Mouse (Mus musculus) cerebellum, adult 18-20 months (tissue): Measurements from ENCODE around the gene Bglap3.
A peak's percentile ranks its signal among the peaks of the same experiment; 100 is the strongest.
"Not testable (repeated sequence)": the region's sequence is repeated elsewhere in the genome, so short reads cannot be mapped to it uniquely, and the experiment has no call there.

Experiments used
- DNase-seq, 2 experiments: peaks; one replicate each; pipeline ENCODE4 v3.0.0; 2021

Bglap3 gene

DNA sequence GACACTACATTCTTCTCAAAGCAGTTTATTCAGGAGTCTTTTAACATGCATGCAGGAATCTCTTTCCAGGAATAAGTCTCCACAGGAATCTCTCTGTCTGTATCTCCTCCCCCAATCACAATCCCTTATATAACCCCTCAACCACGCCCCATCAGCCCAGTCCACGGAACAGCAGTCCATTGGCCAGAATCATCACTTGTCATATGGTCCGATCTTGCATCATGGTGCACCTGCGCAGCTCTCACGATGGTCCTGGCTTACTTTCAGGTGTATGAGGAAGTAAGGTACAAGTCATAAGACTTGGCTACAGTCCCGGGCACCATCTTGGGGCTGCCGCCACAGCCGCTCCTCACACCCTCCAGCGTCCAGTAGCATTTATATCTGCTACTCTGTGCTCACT lies at the start of gene Bglap3:
TSS of gene Bglap3 (minus strand) at position 101 of the 400 bp plus-strand sequence.
- DNase-seq, result not testable (repeated sequence)

DNA sequence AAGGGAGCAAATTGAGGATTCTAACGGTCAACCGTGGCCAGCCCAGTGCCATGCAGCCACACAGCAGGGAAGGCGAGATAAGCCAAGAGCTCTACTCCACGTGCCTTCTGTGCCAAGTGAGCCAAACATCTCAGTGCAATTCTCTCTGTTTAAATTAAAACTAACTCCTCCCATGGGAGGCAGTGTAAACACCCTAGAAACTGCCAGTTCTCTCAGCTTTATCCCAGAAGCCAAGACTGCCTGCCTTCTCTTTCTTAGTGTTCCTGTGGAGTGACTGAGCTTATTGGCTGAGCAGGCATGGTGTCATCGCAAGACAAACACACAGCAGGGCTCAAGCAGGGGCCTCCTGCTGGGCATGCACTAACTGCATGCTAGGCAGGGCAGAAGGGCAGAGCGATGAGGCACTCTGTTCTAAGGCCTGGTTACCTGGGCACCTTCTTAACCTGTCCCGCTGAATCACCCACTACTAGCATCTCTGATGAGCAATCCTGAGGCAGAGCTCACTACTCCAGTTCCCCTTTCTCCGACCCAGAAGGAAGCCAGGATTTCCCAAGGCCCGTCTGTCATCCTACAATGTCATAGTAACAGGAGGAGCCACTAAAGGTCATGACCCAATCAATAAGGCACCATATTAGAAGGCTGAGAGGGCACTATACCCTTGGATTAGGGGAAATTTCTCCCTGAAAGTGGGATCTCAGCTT lies 49.6 kb upstream of the Bglap3 start:
- peak; percentile 73 to 75 for DNase-seq

DNA sequence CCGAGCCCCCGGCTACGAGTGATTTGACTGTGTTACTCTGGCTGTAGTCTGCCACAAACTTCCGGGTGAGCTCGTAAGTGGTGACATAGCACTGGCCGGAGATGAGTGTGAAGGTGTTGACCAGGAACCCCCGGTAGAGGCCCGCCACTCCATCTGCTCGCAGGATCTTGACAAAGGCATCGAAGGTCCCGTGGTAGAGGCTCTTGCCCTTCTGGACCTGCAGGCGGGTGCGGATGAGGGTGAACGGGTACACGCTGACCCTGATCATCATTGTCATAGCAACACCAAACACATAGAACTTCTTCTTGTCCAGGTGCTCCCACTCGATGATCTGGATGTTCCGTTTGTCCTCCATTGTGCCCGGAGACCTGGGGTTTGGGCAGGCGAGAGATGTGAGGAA lies 48.2 kb upstream of the Bglap3 start:
- no peak for DNase-seq

DNA sequence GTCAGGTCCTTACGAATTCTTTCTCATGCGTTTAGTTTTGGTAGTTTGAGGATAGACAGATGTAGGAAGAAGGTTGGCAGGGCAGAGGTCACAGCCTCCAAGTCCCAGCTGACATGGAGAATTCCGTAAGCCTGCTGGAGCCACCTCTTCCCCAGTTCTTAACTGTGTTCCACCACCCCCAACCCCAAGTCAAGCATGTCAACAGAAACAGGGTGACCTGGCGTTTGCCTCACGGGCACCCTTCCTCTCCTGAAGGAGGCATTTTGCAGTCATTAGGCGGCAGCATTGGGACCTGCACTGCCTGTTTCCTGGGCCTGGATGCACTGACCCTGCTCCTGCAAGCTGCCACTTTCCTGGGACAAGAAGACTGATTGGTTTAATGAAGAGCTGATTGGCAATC lies 45.5 kb upstream of the Bglap3 start:
- DNase-seq, result no peak

DNA sequence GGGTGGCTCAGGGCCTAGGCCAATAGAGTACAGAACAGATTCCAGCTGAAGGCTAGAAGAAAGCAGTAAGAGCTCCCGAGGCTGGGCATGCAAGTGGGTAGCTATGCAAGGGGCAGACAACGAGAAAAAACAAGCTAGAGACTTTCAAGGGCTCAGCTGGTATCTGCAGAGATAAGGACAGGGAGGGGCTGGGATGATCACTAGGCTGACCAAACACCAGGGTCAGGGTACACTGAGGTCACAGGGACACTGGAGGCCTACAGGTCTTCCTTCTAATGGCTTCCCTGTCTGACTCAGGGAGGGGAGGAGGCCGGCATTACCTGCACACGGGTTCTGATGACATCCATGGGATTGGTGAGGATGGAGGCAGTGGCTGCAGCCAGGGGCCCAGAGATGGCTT lies 43.1 kb upstream of the Bglap3 start:
- DNase-seq, result no peak

DNA sequence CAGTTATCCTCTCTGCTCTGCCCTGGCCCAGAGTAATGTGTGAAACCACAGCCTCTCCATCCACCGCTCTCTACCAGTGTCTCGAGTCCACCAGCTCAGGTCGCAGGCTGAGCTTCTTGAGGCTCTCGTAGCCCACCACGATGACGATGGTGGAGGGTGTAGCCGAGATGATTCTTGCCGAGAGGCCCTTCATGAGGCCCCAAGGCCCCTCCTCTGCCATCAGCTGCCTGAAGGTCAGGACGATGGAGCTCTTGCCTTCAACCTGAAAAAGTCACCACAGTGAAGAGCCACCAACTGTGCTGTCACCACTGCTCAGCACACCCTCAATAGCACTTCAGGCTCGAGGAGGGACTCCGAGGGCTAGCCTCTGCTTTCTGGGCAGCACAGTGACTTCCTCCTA lies 40.1 kb upstream of the Bglap3 start:
- no peak for DNase-seq

DNA sequence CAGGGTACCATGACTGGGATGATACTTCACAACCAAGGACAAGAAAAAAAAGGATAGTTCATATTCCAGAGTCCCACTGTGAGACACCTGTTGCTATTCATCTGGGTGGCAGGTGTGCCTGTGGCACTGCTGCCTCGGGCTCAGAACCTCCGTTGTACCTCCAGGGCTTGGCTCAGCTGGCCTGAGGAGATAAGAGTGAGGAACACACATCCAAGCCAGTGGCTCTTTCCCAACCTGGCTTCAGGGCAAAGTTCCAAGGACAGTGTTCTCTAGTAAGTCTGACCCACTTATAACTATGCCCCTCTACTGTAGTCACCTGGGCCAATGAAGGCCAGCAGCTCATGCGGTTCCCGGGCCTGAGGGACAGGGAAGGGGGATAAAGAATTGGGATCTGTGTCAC lies 39.1 kb upstream of the Bglap3 start:
- no peak for DNase-seq

DNA sequence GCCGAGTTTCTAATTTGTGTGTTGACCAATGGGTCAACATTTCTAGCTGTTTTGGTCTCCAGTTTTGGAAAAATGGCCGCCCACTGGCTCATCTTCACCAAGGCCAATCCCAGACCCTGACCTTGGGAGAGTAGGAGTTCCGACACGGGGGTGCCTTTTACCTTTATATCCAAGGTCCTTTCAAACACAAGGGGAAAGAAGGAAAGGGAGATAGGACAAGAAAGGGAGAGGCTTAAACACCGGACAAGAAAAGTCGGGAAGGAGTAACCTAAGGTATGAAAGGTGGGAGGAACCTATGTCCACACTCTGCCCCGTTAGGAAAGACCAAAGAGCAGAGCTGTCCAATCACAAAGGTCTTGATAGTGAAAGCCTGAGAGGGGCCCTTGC lies 38.1 kb upstream of the Bglap3 start:
- DNase-seq, result no peak

DNA sequence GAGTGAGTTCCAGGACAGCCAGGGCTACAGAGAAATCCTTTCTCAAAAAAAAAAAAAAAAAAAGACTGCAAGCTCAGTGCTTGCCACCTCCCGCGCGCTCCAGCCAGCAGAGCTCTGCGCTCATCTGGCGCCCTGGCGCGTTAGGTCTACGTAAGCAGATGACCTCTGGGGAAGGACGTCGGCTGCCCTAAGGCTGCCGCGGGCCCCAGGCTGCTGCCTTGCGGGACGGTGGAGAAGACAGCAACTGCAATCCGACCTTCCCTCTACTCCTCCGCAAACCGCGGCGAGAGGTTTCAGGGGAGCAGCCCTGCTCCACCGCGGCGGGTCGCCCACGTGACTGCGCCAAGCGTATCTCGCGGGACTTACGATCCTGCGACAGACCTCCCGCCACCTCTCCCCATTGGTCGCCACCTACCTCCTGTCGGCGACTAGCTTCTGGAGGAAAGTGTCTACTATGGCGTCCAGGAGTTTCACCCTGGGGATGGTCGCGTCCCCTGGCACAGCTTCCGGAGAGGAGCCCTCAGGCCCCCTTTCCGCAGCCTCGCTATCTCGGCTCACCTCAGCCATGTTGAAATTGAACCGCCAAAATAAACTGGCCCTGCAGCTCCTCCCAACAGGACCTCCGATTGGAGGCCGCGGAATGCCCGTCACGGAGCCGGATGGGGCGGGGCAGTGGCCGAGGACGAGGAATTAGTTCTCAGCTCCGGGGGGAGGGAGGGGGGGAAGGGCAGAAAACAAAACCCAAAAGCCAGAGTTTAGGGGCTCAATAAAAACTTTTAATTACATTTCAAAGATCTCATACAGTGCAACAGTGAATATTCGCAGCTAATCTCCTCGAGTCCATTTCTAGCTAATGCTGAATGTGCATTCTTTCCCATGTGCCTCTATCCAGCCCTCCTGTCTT lies 37.5 kb upstream of the Bglap3 start, which contains the start of gene Pmf1:
TSS of gene Pmf1 (minus strand) at position 591 of the 904 bp plus-strand sequence.
- peak; percentile 85 to 94 for DNase-seq

DNA sequence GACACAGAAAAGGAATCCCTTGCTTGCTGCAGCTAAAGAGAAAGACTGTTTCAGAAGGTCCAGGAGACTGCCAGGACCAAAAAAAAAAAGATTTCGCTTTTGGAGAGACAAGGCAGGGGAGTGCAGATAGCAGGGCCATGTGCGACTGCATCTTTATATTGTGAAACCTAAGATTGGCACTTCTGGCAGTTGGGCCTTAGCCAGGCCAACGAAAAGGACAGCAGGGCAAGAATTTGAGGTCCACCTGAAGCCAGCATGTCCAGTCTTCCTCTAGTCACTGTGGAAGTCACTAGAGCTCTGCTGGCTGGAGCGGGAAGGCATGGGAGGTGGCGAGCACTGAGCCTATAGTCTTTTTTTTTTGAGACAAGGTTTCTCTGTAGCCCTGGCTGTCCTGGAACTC lies 36.4 kb upstream of the Bglap3 start:
- DNase-seq, result no peak

DNA sequence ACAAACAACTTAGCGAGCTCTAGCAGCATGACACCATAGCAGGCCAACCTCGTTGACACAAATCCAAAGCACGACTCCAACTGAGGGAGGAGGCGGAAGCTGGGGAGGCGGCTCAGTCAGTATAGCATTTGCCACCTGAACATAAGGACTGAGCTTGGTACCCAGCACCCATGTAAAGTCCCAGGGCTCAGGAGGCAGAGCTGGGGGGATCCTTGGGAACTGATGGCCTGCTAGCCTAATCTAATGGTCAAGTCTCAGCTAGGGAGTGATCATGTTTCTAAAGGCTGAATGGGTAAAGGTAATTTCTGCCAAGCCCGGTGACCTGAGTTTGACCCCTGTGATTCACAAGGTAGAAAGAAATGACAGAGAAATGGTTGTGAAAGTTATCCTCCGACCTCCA lies 35.0 kb upstream of the Bglap3 start:
- DNase-seq, result no peak

DNA sequence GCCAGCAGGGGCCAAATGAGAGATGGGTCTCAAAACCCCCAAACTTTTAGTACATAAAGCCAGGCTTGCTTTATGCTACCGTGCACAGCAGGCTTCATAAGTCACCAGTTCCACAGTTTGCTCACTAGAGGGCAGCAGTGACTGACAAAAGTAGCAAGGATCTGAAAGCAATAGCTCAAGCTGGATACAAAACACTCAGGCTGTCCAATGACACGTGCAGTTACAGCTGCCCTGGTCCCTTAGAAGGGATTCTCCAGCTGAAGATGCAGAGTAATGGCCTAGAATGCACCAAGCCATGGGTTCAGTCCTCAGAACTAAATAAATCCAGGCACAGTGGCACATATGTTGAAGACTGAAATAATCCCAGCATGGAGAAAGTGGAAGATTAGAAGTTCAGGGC lies 34.5 kb upstream of the Bglap3 start:
- DNase-seq, result peak; percentile 71 to 72

DNA sequence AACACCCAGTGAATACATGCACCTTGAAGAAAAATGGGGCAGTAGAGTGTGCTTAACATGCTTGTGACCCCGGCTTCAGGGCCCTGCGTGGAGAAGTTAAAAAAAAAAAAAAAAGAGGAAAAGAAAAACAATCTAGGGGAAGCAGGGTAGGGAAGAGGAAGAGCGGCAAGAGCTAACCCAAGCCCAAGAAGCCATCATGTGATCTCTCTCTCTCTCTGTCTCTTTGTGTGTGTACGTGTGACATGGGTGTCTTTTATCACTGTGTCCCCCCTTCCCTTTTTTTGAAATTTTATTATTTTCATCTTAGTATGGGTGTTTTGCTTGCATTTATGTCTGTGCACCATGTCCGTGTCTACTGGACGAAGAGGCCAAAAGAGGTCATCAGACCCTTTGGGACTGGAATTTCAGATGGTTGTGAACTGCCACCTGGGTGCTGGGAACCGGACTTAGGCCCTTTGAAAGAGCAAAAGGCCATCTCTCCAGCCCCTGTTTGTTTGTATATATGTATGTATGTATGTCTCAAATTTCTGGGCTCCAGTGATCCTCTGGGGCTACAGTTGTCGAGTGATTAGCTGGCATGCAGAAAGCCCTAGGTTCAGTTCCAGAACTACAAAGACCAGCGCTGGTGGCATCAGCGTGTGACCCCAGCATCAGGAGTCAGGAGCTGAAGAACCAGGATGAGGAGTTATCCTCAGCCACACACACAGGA lies 31.1 kb upstream of the Bglap3 start:
- no peak for DNase-seq

DNA sequence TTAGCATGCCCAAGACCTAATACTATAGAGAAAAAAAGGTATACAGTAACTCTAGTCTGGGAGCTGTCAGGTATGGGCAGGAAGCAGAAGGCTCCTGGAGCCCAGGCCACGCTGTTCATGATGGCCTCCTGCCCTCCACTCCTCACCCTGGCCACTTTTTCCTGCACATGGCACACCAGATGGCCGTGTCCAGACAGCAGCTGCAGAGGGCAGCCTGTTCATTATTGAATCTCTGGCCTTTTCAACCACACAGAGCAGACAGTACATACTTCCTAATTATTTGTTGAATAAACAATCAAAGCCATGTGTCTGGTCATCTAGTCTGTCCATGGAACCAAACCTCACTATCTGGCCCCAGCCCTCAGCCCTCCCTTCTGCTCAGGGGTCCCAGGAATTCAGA lies 26.1 kb upstream of the Bglap3 start:
- DNase-seq, result peak; percentile 85 to 89

DNA sequence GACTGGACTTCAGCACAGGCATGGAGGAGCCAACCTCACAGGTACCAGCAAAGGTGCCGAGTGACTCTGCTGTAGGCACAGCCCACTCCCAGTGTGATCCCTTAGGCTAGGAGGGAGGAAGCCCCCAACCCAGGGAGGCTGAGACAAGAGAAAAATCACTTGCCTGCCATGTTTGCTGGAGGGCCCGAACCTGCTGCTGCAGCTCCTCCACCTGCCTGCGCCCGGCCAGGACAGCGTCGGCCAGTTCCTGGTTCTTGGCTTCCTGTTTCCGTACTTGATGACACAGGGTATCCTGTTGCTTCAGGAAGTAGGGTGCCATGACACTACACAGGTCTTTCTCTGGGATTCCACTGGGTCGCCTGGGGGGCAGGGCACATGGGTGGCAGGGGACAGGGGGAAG lies 23.2 kb upstream of the Bglap3 start:
- DNase-seq, result no peak

DNA sequence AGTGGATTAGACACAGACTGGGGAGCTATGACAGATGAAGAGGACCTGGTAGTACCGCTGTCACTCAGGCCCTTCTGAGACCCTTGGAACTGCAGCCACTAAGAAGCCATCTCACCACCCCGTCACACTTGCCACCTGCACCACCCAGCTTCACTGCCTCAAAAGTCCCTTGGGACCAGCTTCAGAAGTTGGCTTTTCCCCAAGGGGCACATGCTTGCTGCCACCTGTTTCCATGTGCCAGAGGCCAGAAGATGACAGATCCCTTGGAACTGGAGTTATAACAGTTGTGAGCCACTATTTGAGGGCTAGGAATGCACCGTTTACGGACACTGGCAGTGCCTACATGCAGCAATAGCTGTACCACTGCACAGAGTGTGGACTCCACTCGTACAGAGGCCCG lies 22.7 kb upstream of the Bglap3 start:
- DNase-seq, result no peak

DNA sequence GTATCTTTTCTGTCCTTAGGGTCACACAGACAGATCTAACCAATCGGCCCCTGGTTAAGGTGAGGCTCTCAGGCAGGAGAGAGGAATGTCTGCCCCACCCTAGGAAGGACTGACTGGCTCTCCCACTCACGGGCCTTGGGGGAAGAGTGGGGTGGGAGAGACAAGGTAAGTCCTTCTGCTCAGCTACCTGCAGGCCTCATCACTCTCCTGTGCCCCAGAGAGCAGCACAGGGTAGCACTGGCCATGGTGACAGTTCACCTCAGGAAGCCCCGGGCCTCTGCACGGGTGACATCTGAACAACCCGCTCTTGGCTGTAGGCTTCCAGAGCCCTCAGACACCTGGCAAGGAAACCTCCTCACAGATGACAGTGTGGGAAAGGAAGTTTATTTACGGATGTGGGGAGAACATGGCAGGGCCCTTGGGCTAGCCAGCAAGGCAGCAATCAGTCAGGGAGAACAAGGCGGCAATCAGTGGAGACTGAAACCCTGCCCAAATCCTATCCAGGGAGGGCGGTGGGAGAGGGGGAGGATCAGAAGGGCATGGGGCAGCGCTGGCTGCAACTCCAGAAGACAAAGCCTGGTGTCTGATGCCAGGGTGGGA lies 21.3 kb upstream of the Bglap3 start:
- DNase-seq, result no peak

DNA sequence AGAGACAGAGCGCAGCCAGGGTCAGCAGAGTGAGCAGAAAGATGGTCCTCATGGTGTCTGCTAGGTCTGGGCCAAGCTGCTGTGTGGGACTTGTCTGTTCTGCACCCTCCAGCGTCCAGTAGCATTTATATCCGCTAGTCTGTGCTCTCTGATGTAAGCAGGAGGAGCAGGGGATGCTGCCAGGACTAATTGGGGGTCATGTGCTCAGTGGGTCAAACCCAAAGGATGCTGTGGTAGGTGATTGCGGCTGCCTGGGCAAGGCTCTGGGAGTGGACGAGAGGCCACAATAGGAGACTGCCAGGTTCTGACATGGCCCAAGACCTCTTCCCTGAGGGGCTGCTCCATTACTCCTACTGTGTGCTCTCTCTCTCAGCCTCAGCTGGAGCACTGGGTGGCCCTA lies 11.8 kb upstream of the Bglap3 start, which contains the start of gene Bglap:
TSS of gene Bglap (minus strand) at position 101 of the 400 bp plus-strand sequence.
- DNase-seq, result no peak

DNA sequence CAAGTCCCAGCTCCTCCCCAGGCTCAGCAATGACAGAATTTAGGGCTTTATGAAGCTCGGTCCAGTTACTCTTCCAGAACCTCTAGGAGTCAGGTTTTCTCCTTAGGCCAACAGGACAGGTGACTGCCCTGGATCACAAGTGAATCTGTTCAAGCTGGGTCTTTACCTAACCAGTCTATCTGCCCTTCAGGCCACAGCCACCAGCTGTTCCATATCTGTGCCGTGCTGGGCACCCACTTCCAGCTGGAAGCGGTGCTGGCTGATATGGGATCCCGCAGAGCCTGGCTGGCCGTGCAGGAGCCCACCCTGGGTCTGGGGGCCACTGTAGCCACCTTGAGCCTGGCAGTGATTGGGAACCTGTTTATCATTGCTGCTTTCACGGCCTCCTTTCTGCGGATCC lies 9.8 kb upstream of the Bglap3 start:
- not testable (repeated sequence) for DNase-seq

DNA sequence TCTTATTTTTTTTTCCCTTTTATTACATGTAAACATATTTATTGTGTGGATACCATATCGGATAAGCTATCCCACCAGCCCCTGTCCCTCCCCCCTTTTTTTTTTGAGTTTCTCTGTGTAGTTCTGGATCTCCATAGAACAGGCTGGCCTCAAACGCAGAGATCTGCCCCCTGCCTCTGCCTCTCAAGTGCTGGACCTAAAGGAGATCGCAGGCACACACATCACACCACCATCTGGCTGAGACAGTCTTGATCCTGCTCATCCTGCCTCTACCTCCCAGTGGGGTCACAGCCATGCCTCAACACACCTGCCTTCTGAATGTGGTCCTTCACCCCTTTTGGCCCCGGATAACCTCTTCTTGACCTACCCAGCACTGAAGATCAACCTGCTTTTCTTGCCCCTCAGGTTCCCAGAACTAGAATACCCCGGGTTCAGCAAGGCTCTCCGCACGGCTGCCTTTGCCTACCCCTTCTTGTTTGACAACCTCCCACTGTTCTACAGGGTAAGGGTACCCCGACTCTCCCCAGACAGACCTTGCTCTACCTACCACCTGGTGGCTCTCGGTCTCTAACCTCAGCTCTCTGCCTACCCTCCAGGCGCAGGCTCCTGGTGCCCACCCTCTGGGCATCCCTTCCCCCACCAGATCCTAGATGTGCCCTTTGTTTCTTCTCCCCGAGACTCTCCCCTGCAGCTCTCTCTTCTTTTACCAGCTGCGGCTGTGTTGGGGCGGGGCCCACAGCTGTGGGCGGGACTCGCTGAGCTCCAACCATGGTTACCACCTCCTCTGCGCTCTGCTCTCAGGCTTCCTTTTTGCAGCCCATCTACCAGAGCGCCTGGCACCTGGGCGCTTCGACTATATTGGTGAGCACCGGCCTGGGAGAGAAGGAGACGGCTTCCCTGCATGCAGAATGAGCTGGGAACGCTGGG lies 9.1 kb upstream of the Bglap3 start:
- not testable (repeated sequence) for DNase-seq

DNA sequence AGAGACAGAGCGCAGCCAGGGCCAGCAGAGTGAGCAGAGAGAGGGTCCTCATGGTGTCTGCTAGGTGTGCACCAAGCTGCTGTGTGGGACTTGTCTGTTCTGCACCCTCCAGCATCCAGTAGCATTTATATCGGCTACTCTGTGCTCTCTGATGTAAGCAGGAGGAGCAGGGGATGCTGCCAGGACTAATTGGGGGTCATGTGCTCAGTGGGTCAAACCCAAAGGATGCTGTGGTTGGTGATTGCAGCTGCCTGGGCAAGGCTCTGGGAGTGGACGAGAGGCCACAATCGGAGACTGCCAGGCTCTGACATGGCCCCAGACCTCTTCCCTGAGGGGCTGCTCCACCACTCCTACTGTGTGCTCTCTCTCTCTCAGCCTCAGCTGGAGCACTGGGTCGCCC lies 6.1 kb upstream of the Bglap3 start, which contains the start of gene Bglap2:
TSS of gene Bglap2 (minus strand) at position 101 of the 400 bp plus-strand sequence.
- not testable (repeated sequence) for DNase-seq

DNA sequence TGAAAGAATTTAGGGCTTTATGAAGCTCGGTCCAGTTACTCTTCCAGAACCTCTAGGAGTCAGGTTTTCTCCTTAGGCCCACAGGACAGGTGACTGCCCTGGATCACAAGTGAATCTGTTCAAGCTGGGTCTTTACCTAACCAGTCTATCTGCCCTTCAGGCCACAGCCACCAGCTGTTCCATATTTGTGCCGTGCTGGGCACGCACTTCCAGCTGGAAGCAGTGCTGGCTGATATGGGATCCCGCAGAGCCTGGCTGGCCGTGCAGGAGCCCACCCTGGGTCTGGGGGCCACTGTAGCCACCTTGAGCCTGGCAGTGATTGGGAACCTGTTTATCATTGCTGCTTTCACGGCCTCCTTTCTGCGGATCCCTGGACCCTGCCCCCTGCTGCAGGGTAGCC lies 4.1 kb upstream of the Bglap3 start:
- DNase-seq, result not testable (repeated sequence)
